Mouse (Mus musculus): Measurements from ENCODE around the gene Srrd. TPM values are rescaled to one million over a fixed set of nuclear protein-coding genes. Genes with fewer than 3 reads are reported as not detected.
A peak's percentile ranks its signal among the peaks of the same experiment; 100 is the strongest.
"Not testable (repeated sequence)": the region's sequence is repeated elsewhere in the genome, so short reads cannot be mapped to it uniquely, and the experiment has no call there.

Srrd gene
- total RNA-seq, 4 experiments from 2014 or later: 26.0 to 51.5 (median 29.9) TPM

- no peak for DNase-seq
Observed at GRCm38 (mm10) chr5:112356322-112356721, 13.5 kb upstream of the Srrd start.

- DNase-seq: no peak
Observed at GRCm38 (mm10) chr5:112355910-112356309, 13.1 kb upstream of the Srrd start, which contains the start of gene Gm6583. TSS of gene Gm6583 (minus strand) at chr5:112356033.

- no peak for DNase-seq
Observed at GRCm38 (mm10) chr5:112355493-112355892, 12.7 kb upstream of the Srrd start.

- no peak for DNase-seq
Observed at GRCm38 (mm10) chr5:112349169-112349568, 6.3 kb upstream of the Srrd start.

- no peak for DNase-seq
Observed at GRCm38 (mm10) chr5:112346211-112346965, 3.5 kb upstream of the Srrd start.

- no peak for DNase-seq
Observed at GRCm38 (mm10) chr5:112344092-112344960, 1.5 kb upstream of the Srrd start.

GRCm38 (mm10) chr5:112343205-112343595 is 360 bp upstream of the Srrd start:
- DNase-seq: no peak

- no peak for DNase-seq
Observed at GRCm38 (mm10) chr5:112339215-112339614, 3.6 kb downstream of the Srrd start.

GRCm38 (mm10) chr5:112337004-112337403 is 5.8 kb downstream of the Srrd start:
- DNase-seq: no peak

- DNase-seq: no peak
Observed at GRCm38 (mm10) chr5:112335473-112335872, 7.4 kb downstream of the Srrd start.

GRCm38 (mm10) chr5:112329805-112330564 is 12.9 kb downstream of the Srrd start:
- DNase-seq: no peak

GRCm38 (mm10) chr5:112327854-112328253 is 15.0 kb downstream of the Srrd start:
- no peak for DNase-seq

- no peak for DNase-seq
Observed at GRCm38 (mm10) chr5:112326446-112327009, 16.3 kb downstream of the Srrd start.

GRCm38 (mm10) chr5:112325546-112326445 is 17.0 kb downstream of the Srrd start, which contains the start of gene Tfip11:
TSS of gene Tfip11 (plus strand) at chr5:112326358.
- DNase-seq: peak; percentile 94

- peak; percentile 74 for DNase-seq
Observed at GRCm38 (mm10) chr5:112324637-112325545, 17.9 kb downstream of the Srrd start.

GRCm38 (mm10) chr5:112323246-112323645 is 19.6 kb downstream of the Srrd start:
- peak; percentile 61 for DNase-seq

GRCm38 (mm10) chr5:112321376-112321775 is 21.5 kb downstream of the Srrd start:
- DNase-seq: no peak

- DNase-seq: no peak
Observed at GRCm38 (mm10) chr5:112320936-112321335, 21.9 kb downstream of the Srrd start.

GRCm38 (mm10) chr5:112320379-112320778 is 22.5 kb downstream of the Srrd start:
- no peak for DNase-seq

- DNase-seq: not testable (repeated sequence)
Observed at GRCm38 (mm10) chr5:112319343-112319742, 23.5 kb downstream of the Srrd start.
